Mouse (Mus musculus): ENCODE measurements around the gene Rhbdl1. TPM values are rescaled to one million over a fixed set of nuclear protein-coding genes. Genes with fewer than 3 reads are reported as not detected.

The Rhbdl1 gene
- polyA plus RNA-seq, 1 experiment from 2014 or later = 1.4 TPM

DNA sequence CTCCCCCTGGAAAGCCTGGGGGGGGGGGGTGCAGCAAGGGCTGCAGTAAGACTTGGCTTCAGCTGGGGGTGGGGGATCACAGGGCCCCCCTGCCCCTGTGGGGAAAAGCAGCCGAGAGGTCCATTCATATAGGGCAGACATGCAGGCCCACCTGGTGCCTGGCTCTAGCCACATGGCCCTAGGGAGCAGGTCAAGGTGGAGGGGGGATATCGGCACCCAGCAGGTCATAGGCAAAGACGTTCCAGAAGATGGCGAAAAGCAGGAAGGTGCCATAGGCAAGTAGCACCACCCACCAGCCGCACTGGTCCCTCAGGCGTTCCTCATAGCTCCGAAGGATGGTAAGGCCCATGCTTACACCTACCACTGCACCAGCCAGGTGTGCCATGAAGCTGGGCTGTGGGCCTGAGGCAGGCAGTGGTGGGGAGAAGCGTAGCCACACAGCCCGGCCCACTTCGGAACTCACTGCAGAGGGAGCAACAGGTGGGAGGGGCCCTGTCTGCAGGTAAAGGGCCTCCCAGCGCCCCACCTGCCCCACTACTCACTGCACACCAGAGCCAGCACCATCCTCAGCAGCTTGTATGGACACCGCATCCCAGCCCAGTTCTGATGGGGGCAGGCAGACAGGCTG is 2.4 kb downstream of the Rhbdl1 start:
- H3K9ac ChIP-seq (replicated peaks; ENCODE audit: low read depth) = 0 out of 2 replicates have a peak overlapping the region, but pooled peaks have one; percentile 13
- peak overlapping the region; percentile 84 for H3K4me2 ChIP-seq (replicated peaks; ENCODE audit: low read depth, low read length)
- no peaks in the 10 kb centered on the region for H3K9me3 ChIP-seq (ENCODE audit: low read length)
- H3K4me1 ChIP-seq (ENCODE audit: insufficient read depth, low read depth, low read length) = peaks cover 39% of the 10 kb centered on the region
- DNase-seq (ENCODE audit: low spot score) = no peak
- 79% methylated on average over 12 of the region's 12 CpGs for WGBS
- peak overlapping the region; percentile 55; the same call in 1 of the 2 replicates for H3K4me3 ChIP-seq (ENCODE audit: low read depth, low read length)
- 0 out of 2 replicates have a peak, but pooled peaks cover 5% of the 10 kb centered on the region for H3K36me3 ChIP-seq (ENCODE audit: insufficient read depth, low read length)
- no peaks in the 10 kb centered on the region for H3K27me3 ChIP-seq (replicated peaks; ENCODE audit: insufficient read depth, low read length)
- no peak for ATAC-seq
- peak overlapping the region; percentile 98; the same call in 1 of the 2 replicates for H3K27ac ChIP-seq (ENCODE audit: low read length)
- TF ChIP-seq CTCF (IDR thresholded peaks at IDR 0.05) (no peak), EP300 (IDR thresholded peaks at IDR 0.05) (no peak)

DNA sequence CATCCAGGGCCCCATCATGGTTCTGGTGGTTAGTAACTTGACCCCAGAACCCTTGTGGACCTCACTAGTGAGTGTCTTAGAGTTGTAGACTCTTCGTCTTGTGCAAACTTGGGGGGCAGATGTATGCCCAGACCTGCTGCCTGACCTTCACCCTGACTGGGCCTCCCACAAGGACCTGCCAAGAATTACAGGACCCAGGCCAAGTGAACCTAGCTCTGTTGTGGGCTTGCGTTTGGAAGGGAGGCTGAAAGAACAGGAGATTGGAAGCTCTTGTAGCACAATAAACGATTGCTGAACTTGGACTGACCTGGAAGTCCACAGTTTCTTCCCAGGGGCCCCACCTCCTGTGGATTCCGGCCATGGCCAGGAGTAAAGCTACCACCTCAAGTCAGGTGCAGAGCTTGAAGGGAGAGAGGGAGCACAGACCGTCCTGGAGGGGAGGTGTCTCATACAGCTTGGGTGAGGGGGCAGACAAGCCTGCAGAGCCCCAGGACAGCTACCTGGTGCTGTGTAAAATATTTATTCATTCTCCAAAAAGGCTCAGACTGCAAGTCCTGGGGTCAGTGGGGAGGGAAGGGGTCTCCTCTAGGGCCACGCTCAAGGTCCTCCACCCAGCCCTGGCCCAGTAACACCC is 3.0 kb downstream of the Rhbdl1 start:
- peak overlapping the region; percentile 55; the same call in 1 of the 2 replicates for H3K9ac ChIP-seq (replicated peaks; ENCODE audit: low read depth)
- WGBS = 19% methylated on average over 5 of the region's 6 CpGs
- H3K4me1 ChIP-seq (ENCODE audit: insufficient read depth, low read depth, low read length) = peaks cover 45% of the 10 kb centered on the region
- H3K36me3 ChIP-seq (ENCODE audit: insufficient read depth, low read length) = 0 out of 2 replicates have a peak, but pooled peaks cover 5% of the 10 kb centered on the region
- peak overlapping the region; percentile 98 for H3K27ac ChIP-seq (ENCODE audit: low read length)
- no peak for TF ChIP-seq EP300 (IDR thresholded peaks at IDR 0.05)
- TF ChIP-seq CTCF (IDR thresholded peaks at IDR 0.05) = no peak
- peak overlapping the region; percentile 55 for H3K4me3 ChIP-seq (ENCODE audit: low read depth, low read length)
- no peaks in the 10 kb centered on the region for H3K9me3 ChIP-seq (ENCODE audit: low read length)
- ATAC-seq (no peak), DNase-seq (ENCODE audit: low spot score) (peak; percentile 31)
- H3K27me3 ChIP-seq (replicated peaks; ENCODE audit: insufficient read depth, low read length) = no peaks in the 10 kb centered on the region
- peak overlapping the region; percentile 84 for H3K4me2 ChIP-seq (replicated peaks; ENCODE audit: low read depth, low read length)

DNA sequence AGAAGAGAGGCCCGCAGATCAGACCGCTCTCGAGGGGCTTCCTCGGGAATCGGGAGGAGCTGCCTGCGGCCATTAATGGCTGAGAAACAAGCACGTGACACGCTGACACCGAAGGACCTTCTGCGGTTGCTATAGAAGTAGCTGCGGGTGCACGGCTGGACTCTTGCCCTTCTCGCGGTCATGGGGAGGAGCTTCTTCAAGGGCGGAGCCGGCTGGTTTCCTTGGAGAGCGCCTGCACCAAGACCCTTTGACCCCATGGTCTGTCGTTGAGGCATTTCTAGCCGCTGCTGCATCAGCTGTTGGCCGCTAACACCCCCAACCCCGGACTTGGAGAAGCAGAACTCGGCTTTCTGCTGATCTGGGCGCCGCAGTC is 3.8 kb downstream of the Rhbdl1 start, which contains the start of gene Stub1:
Gene Stub1, minus strand, starts transcription at position 114 of the 373 bp plus-strand sequence.
- peak within 1 kb of the TSS; percentile 66 for H3K9ac ChIP-seq (replicated peaks; ENCODE audit: low read depth)

GRCm38 (mm10) chr17:25832436-25833290 is 4.4 kb downstream of the Rhbdl1 start:
- ATAC-seq = peak; percentile 94
- H3K27ac ChIP-seq (ENCODE audit: low read length) = peak overlapping the region; percentile 98
- WGBS = 1% methylated on average over 72 of the region's 77 CpGs
- 0 out of 2 replicates have a peak, but pooled peaks cover 5% of the 10 kb centered on the region for H3K36me3 ChIP-seq (ENCODE audit: insufficient read depth, low read length)
- no peaks in the 10 kb centered on the region for H3K9me3 ChIP-seq (ENCODE audit: low read length)
- TF ChIP-seq EP300 (IDR thresholded peaks at IDR 0.05) (no peak), CTCF (IDR thresholded peaks at IDR 0.05) (peak; percentile 23; the same call in 1 of the 2 replicates)
- no peaks in the 10 kb centered on the region for H3K27me3 ChIP-seq (replicated peaks; ENCODE audit: insufficient read depth, low read length)
- H3K9ac ChIP-seq (replicated peaks; ENCODE audit: low read depth) = peak overlapping the region; percentile 66
- peaks cover 45% of the 10 kb centered on the region for H3K4me1 ChIP-seq (ENCODE audit: insufficient read depth, low read depth, low read length)
- DNase-seq (ENCODE audit: low spot score) = peak; percentile 100
- peak overlapping the region; percentile 55 for H3K4me3 ChIP-seq (ENCODE audit: low read depth, low read length)
- peak overlapping the region; percentile 84 for H3K4me2 ChIP-seq (replicated peaks; ENCODE audit: low read depth, low read length)

More for the DNA sequence above, 3.8 kb downstream of the Rhbdl1 start, which contains the start of gene Stub1:
- no peak for TF ChIP-seq CTCF (IDR thresholded peaks at IDR 0.05)
- no peak for TF ChIP-seq EP300 (IDR thresholded peaks at IDR 0.05)
- 4% methylated on average over 24 of the region's 24 CpGs for whole genome bisulfite sequencing
- Histone ChIP-seq H3K4me1 (ENCODE audit: insufficient read depth, low read depth, low read length) (peaks cover 45% of the 10 kb centered on the region), H3K27ac (ENCODE audit: low read length) (peak within 1 kb of the TSS; percentile 98), H3K36me3 (ENCODE audit: insufficient read depth, low read length) (0 out of 2 replicates have a peak, but pooled peaks cover 5% of the 10 kb centered on the region), H3K27me3 (replicated peaks; ENCODE audit: insufficient read depth, low read length) (no peaks in the 10 kb centered on the region), H3K4me3 (ENCODE audit: low read depth, low read length) (peak within 1 kb of the TSS; percentile 55), H3K4me2 (replicated peaks; ENCODE audit: low read depth, low read length) (peak within 1 kb of the TSS; percentile 84), H3K9me3 (ENCODE audit: low read length) (no peaks in the 10 kb centered on the region)
- DNase-seq (ENCODE audit: low spot score) = peak; percentile 97
- ATAC-seq = peak; percentile 79

GRCm38 (mm10) chr17:25831451-25832281 is 5.4 kb downstream of the Rhbdl1 start:
- DNase-seq (ENCODE audit: low spot score) (no peak), ATAC-seq (no peak)
- no peaks in the 10 kb centered on the region for H3K9me3 ChIP-seq (ENCODE audit: low read length)
- H3K27me3 ChIP-seq (replicated peaks; ENCODE audit: insufficient read depth, low read length) = no peaks in the 10 kb centered on the region
- 44% methylated on average over 21 of the region's 21 CpGs for whole genome bisulfite sequencing
- H3K4me2 ChIP-seq (replicated peaks; ENCODE audit: low read depth, low read length) = peak overlapping the region; percentile 84
- H3K9ac ChIP-seq (replicated peaks; ENCODE audit: low read depth) = peak overlapping the region; percentile 66
- 0 out of 2 replicates have a peak, but pooled peaks cover 11% of the 10 kb centered on the region for H3K36me3 ChIP-seq (ENCODE audit: insufficient read depth, low read length)
- H3K4me1 ChIP-seq (ENCODE audit: insufficient read depth, low read depth, low read length) = peaks cover 37% of the 10 kb centered on the region
- peak overlapping the region; percentile 82 for H3K27ac ChIP-seq (ENCODE audit: low read length)
- H3K4me3 ChIP-seq (ENCODE audit: low read depth, low read length) = peak overlapping the region; percentile 55
- TF ChIP-seq EP300 (IDR thresholded peaks at IDR 0.05) = no peak

Data from lung, postnatal 0 days (tissue).